Mouse (Mus musculus) c-Kit-positive CD71-negative TER-119-negative erythroid progenitor cells, embryonic 14.5 days (primary cell): ENCODE measurements around the gene Mei4.

Experiments used
- DNase-seq: peaks from one replicate; pipeline ENCODE4 v3.0.0-alpha.2; 2013; ENCODE audit warnings: low read depth

Mei4 gene

DNA sequence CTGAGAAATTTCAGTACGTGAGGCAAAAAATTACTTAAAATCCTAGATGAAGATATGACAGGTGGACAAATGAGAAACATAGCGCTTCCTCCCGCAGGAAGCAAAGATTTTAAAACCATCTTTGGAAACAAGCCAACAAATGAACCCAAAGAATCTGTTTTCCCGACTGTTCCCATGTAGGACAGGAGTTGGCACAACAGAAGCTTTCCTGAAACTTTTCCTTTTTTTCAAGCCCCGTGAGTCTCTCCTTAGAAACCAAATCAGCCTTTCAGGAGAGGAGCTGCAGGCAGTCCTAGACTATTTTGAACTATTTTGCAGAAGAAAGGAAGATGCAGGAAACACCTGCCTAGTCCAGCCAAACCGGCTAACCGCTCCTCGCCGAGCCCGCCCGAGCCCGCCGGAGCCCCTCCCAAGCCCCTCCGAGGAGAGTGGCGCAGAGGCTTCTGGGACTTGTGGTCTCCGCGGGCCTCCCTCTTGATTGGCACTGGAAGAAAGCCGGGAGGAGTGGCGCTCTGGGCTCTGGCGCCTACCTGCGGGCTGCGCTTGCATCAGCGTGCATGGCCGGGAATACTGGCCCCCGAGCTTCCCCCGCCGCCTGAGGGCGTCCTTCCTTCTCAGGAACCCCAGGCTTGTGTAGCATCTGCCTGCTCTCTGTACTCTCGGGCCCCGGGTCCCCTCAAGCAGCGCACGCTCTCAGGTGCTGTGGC is at the start of gene Mei4:
Gene Mei4, plus strand, starts transcription at position 490 of the 707 bp plus-strand sequence.
- peak; percentile 41 for DNase-seq

DNA sequence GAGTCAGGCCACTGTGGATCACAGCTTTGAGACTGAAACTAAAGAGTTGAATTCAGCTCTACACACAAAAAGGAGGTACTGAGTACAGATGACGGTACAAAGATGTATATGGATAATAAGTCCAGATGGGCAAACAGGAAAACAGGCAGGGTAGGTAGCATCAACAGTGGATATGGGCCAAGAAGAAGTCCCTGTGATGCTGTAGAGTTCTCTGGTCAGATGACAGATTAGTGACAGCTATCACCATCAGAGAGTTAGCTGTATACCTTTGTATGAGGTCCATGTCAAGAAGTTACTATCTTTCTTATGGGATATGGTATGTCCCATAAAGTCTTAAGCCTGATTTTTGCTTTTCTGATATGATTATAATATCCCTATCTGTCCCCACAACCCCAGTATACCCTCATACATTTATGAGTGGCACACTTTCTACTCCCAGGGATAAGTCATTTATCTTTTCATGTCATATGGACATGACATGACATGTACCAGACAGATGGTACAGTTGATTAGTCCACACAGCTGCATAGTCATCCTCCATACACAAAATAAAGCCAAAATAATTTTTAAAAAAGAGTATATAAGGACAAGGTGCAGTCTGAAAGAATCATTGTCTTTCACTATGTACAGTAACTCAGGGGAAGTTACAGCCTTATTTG is 43.6 kb upstream of the Mei4 start:
- DNase-seq = no peak

DNA sequence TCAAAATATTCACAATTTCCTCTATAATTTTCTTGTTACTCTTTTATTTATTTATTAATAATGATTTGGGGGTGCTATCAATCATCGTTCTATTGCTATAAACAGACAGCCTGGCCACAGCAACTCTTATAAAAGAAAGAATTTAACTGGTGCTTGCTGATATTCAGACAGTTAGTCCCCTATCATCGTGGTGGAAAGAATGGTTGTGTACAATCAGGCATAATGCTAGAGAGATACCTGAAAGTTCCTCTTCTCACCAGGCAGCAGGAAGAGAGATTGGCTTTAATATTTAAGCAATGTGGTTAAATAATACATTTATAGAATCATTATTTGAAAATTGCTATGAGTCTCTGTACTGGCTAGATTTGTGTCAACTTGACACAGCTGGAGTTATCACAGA is 35.9 kb upstream of the Mei4 start:
- DNase-seq = no peak

GRCm38 (mm10) chr9:81834056-81834455 is 29.4 kb upstream of the Mei4 start:
- DNase-seq = no peak

DNA sequence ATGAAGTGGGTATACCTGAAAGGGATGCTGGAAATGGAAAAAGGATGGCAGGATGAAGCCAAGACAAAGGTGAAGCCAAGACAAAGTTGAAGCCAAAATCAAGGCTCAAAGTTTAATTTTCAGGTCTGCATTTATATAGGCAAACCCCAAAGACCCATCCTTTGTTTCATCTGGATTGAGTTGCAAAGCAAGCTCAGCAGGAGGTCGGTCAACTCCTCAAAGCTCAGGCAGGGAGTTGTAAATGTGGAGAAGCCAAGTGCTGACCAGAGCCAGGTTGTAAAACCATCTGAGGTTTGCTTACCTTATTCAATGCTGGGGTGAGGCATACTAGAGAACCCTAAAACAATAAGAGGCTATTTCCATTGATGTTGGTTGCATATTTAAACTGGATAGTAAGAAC is 4.6 kb upstream of the Mei4 start:
- no peak for DNase-seq

DNA sequence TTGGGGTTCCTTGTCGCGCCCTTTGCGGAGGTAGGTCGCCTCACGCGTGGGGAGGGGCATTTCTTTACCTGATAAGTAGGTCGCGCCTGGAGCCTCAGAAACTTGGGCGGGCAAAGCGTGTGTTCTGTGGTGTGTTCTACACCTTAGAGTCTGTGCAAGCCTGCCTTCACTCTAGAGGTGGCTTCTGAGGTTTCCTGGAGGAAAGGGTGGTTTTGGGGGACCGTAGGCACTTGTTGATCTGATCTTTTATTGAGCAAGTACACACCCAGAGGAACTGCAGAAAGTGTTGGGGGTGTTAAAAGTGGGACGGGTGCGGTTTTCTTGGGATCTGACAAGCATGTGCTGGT is 391 bp downstream of the Mei4 start:
- peak; percentile 8 for DNase-seq

GRCm38 (mm10) chr9:81866032-81866431 is 2.6 kb downstream of the Mei4 start:
- no peak for DNase-seq

DNA sequence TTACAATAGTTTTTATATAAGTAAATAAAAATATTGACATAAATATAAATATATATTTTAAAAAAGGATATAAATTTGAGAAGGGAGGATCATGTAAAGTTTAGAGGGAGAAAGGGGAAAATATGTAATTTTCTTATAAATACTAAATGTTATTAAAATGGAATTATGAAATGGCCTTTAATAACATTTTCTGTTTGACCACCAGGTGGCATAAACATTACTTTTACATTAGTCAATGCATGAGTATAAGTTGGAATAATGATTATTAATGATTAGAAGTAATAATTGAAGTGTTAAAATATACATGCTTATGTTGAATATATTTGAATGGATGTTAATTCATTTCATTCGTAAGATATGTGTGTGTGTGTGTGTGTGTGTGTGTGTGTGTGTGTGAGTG is 58.0 kb downstream of the Mei4 start:
- no peak for DNase-seq

- DNase-seq = peak; percentile 3
These were observed 61.3 kb downstream of the Mei4 start for GRCm38 (mm10) chr9:81924744-81925143.

DNA sequence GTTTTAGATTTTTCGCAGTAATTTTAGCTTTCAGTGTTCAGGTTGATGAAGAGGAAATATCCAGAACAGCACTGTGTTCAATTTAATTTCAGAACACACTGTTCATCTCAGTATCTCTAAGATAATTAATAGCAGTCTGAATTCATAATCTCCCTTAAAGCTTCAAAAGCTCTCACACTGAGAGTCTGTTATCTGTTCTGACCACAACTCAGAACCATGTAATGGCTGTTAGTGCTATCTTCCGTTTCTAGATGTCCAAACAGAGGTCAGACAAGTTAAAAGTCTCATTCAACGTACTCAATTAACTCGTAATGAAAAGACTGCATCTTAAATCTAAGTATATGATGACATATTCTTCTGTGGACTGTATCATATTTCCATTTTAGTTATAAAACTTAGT is 77.1 kb downstream of the Mei4 start:
- DNase-seq = no peak

- DNase-seq = no peak
These were observed 82.2 kb downstream of the Mei4 start for GRCm38 (mm10) chr9:81945624-81946023.

- DNase-seq = no peak
These were observed 93.4 kb downstream of the Mei4 start for GRCm38 (mm10) chr9:81956858-81957257.

GRCm38 (mm10) chr9:81957842-81958241 is 94.4 kb downstream of the Mei4 start:
- DNase-seq = no peak

DNA sequence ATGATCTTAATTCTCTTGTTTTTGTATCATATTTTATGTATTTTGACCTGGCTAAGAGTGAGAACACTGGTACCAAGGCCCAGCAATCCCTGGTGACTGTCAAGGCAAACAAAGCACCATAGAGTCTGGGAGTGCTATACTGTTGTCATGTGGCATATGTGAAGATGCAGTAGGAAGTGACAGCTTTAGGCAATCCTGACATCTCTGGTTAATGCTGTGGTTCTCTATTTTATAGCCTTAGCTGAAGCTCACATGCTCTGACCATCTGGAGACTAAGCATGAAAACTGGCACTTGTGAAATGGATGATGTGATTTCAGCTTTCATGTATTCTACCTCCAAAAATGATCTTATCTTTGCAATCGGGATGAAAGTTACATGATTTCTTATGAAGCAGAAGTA is 103.3 kb downstream of the Mei4 start:
- no peak for DNase-seq

DNA sequence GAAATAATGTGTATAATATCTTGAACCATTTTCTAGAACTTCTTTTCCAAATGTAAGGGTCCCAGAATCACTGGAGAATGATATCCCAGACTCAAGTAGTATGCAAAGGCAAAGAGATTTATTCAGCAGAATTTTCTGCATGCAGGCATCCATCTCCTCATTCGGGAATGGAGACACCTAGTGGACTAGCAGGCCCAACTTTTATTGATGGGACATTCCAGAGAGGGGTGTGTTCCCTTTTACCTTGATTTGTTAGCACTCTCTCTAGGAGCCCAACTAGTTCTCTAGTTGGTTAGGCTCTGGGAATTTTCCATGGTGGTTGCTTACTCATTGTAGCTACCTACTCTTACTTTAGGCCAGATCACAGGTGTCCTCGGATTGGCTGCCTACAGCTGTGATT is 105.5 kb downstream of the Mei4 start:
- no peak for DNase-seq

GRCm38 (mm10) chr9:81982461-81982860 is 119.0 kb downstream of the Mei4 start:
- DNase-seq = no peak

DNA sequence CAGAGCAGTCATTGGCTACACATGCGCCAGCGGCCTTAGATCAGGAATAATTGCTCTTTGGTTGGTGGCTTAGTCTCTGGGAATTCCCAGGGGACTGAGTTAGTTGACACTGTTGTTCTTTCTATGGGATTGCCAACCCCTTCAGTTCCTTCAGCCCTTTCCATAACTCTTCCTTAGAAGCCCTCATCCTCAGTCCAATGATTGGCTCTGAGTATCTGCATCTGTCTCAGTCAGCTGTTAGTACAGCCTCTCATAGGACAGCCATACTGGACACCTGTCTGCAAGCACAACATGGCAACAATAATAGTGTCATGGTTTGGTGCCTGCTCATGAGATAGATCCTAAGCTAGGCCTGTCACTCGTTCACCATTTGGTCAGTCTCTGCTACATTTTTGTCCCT is 149.5 kb downstream of the Mei4 start:
- no peak for DNase-seq

GRCm38 (mm10) chr9:82042515-82043056 is 179.1 kb downstream of the Mei4 start:
- DNase-seq = no peak

DNA sequence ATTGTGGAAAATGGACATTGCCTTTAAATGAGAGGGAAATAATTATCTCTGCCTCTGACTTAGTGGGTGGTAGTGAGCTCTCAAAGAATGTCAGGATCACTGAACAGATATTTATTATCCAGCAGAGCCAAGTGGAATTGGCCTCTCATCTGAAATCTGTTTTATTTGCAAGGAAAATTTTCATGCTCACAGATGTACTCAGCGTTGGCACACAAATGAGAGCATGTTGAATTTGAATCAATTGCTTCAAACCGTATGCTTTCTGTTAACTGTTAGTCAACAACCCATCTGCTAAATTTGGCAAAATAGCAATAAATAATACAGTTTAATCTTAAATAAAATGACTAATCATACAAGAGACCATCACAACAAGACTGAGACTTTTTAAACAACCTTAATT is 181.0 kb downstream of the Mei4 start:
- DNase-seq = no peak

DNA sequence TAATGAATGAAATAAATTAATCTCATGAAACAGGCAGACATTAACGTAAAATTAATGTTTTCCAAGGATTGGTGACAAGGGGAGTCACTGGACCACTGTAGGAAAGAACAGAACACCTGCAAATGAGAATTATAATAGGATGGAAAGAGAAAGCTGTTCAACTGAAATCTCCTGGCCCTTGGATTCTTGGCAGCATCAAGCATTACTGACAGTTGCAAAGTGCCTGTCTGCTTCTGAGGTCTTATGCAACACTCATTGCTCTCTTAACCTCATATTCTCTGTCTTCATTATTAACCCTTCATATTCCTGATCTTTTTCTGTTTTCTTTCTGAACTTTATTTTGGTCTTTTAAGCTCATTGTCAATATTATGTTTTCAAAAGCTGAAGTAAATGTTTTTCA is 210.4 kb downstream of the Mei4 start:
- DNase-seq = no peak

- no peak for DNase-seq
These were observed 211.8 kb downstream of the Mei4 start for GRCm38 (mm10) chr9:82075270-82075669.

GRCm38 (mm10) chr9:82096409-82096808 is 232.9 kb downstream of the Mei4 start:
- no peak for DNase-seq

DNA sequence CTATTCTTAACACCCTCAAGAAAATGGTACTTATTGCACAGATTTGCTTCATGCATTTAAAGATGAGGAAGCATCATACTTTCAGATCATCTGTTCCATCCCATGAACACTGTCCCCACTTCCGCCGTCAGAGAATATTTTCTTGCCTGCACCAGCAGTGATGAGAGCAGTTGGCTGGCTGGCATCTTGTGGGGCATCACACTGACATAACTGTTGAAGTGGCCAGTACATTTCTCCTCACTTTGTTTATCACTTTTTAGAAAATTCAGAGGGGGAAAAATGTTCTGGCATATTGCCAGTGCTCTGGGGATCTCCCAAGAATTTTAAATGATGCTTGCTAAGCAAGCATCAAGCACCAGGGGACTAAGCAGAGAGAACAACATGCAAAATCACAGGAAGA is 251.4 kb downstream of the Mei4 start:
- no peak for DNase-seq

DNA sequence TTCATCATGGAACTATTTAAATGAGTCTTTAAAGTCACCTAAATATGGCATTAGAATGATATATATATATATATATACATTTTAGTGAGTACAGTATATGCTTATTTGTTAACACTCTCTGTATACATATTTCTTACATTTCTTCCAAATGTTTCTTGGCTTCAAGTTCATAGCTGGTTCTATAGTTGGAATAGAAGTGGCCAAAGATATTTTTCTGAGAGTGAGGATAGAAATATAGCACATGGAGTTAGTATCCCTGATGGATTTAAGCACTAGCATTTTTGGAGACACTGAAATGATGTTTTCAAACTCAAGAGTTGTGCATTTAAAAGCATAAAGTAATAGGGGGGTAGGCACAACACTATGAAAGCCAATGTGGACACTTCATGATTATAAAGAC is 272.6 kb downstream of the Mei4 start:
- DNase-seq = no peak
